8 mouse cellular contexts compared by ENCODE assay signal in the genomic region with DNA sequence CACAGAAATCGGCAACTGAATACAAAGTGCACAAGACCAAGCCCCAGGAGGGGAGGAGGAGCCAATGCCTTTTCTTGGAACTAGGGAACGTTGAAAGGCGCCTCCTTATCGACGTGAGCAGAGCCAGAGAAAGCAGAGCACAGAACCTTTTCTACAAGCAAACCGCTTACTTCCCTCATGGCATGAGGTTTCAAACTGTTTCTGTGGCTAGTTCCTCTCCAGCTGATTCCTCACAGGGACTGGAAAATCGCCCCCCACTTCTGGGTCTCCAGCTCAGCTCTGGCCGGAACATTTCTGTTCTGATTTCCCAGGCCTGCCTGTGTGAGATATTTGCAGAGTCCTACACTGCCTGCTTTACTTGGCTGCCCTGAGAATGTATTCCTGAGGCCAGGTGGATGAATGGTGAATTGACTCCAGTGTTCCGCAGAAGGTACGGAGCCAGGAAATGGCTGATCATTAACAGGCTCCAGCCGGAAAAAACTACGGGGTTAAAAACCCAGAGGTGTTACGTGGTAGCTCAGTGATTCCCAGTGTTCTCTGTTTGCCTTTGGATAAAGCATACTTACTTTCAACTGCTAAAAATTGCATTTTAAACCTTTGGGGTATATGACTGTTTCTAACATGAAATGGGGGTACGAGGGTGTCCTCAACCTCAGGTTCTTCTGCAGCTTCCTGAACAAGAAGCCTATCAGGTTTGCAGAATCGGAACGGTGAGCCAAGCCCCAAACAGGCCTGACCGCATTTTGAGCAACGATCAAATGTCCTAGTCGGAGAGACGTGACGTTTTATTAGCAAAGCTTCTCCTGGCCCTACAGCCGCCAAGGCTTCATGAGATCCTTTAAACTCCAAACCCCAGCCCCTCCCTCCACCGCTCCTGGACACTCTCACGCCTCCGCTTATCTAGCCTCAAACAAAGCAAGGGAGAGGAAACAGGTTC. TPM values are rescaled to one million over a fixed set of nuclear protein-coding genes. Genes with fewer than 3 reads are reported as not detected.
DNase-seq lines count a peak whose midpoint lies in the region; ATAC-seq and TF ChIP-seq lines count a peak whose summit lies in the region.

No protein-coding gene starts in this region.

- no peaks in the 10 kb centered on the region for H3K79me2 ChIP-seq in liver, adult 2 months (ENCODE audit: control insufficient read depth, insufficient read depth, low read length)

- H3K27me3 ChIP-seq in heart, postnatal 0 days (ENCODE audit: control insufficient read depth, insufficient read depth, low read length) = no peaks in the 10 kb centered on the region
- H3K27me3 ChIP-seq in liver, adult 2 months (ENCODE audit: control insufficient read depth, insufficient read depth, low read length) = no peaks in the 10 kb centered on the region
- H3K27me3 ChIP-seq in forebrain, embryonic 13.5 days = no peaks in the 10 kb centered on the region

- no peaks in the 10 kb centered on the region for H3K9me3 ChIP-seq in ES-E14 (ENCODE audit: control insufficient read depth, insufficient read depth, low read depth, low read length)
- H3K9me3 ChIP-seq in heart, postnatal 0 days (replicated peaks; ENCODE audit: control insufficient read depth, low read length) = no peaks in the 10 kb centered on the region
- no peaks in the 10 kb centered on the region for H3K9me3 ChIP-seq in forebrain, embryonic 13.5 days (replicated peaks)

- no peaks in the 10 kb centered on the region for H3K36me3 ChIP-seq in ES-E14 (ENCODE audit: control insufficient read depth, insufficient read depth, low read length, poor library complexity, severe bottlenecking)
- 0 out of 2 replicates have a peak, but pooled peaks cover 9% of the 10 kb centered on the region for H3K36me3 ChIP-seq in heart, postnatal 0 days (replicated peaks; ENCODE audit: control insufficient read depth, insufficient read depth, low read length)
- H3K36me3 ChIP-seq in liver, adult 2 months (ENCODE audit: control insufficient read depth, insufficient read depth, low read length) = no peaks in the 10 kb centered on the region
- peaks cover 14% of the 10 kb centered on the region for H3K36me3 ChIP-seq in forebrain, embryonic 13.5 days (ENCODE audit: poor library complexity, severe bottlenecking)

- ATAC-seq in heart, postnatal 0 days (ENCODE audit: insufficient read depth, low read depth) = peak; percentile 47; the same call in 1 of the 2 replicates
- no peak for ATAC-seq in forebrain, embryonic 13.5 days

- in situ Hi-C loops in ES-E14 (cut with MboI; ENCODE audit: low sequenced_read_pairs in 2 of 2, unreplicated experiment in 2 of 2) = no loop called here

- peak overlapping the region; percentile 47 for H3K4me2 ChIP-seq in heart, postnatal 0 days (ENCODE audit: low read depth, low read length)
- no peak overlapping the region for H3K4me2 ChIP-seq in forebrain, embryonic 13.5 days

- 18% methylated on average over 25 of the region's 25 CpGs for WGBS in heart, postnatal 0 days
- 10% methylated on average over 25 of the region's 25 CpGs for WGBS in liver, adult 2 months
- WGBS in forebrain, embryonic 13.5 days = 72% methylated on average over 25 of the region's 25 CpGs

- no peak overlapping the region for H3K27ac ChIP-seq in ES-E14 (ENCODE audit: insufficient read depth, low read depth, low read length, poor library complexity, severe bottlenecking)
- peak overlapping the region; percentile 4; the same call in 1 of the 2 replicates for H3K27ac ChIP-seq in heart, postnatal 0 days (ENCODE audit: low read depth)
- H3K27ac ChIP-seq in liver, adult 2 months (replicated peaks; ENCODE audit: insufficient read depth, low read depth, low read length) = peak overlapping the region; percentile 70
- H3K27ac ChIP-seq in forebrain, embryonic 13.5 days = no peak overlapping the region

- no peak overlapping the region for H3K4me3 ChIP-seq in ES-E14 (ENCODE audit: insufficient read depth in 1 of 2, low read depth in 1 of 2, low read length in 2 of 2, poor library complexity in 1 of 2, severe bottlenecking in 1 of 2)
- 0 out of 2 replicates have a peak overlapping the region, but pooled peaks have one; percentile 6 for H3K4me3 ChIP-seq in heart, postnatal 0 days (ENCODE audit: low read depth, low read length)
- peak overlapping the region; percentile 25; the same call in 1 of the 2 replicates for H3K4me3 ChIP-seq in liver, adult 2 months (ENCODE audit: insufficient read depth, low read depth, low read length)
- no peak overlapping the region for H3K4me3 ChIP-seq in forebrain, embryonic 13.5 days

- DNase-seq in adrenal gland, adult 2 months = peak; percentile 14
- no peak for DNase-seq in adrenal gland, adult 18-20 months (ENCODE audit: low spot score in 2 of 2)
- DNase-seq in ES-E14 (ENCODE audit: low read depth, low spot score) = no peak
- DNase-seq in heart, postnatal 0 days (ENCODE audit: low spot score) = peak; percentile 68
- peak; percentile 93 for DNase-seq in liver, adult 2 months (ENCODE audit: extremely low read depth, low read depth, low spot score)
- no peak for DNase-seq in spleen, adult 12 weeks (ENCODE audit: low spot score)
- no peak for DNase-seq in thymus, postnatal 14 days

- no peak for TF ChIP-seq CTCF in heart, postnatal 0 days (IDR thresholded peaks at IDR 0.05; ENCODE audit: low read depth)
- TF ChIP-seq CTCF in liver, adult 2 months (IDR thresholded peaks at IDR 0.05; ENCODE audit: low read depth, low read length) = no peak

- TF ChIP-seq POLR2A in liver, adult 2 months (IDR thresholded peaks at IDR 0.05; ENCODE audit: extremely low read depth, insufficient read depth, low read length) = no peak

- peaks cover 5 to 17% of the 10 kb centered on the region in 2 experiments; a peak in 3 of 4 replicates for H3K4me1 ChIP-seq in ES-E14 (ENCODE audit: control insufficient read depth in 2 of 2, insufficient read depth in 2 of 2, low read length in 2 of 2, poor library complexity in 1 of 2)
- H3K4me1 ChIP-seq in heart, postnatal 0 days (ENCODE audit: control insufficient read depth, insufficient read depth) = peaks cover 16% of the 10 kb centered on the region; the same call in 1 of the 2 replicates
- H3K4me1 ChIP-seq in liver, adult 2 months (ENCODE audit: control insufficient read depth, insufficient read depth, low read length) = peaks cover 14% of the 10 kb centered on the region
- no peaks in the 10 kb centered on the region for H3K4me1 ChIP-seq in forebrain, embryonic 13.5 days

- TF ChIP-seq EP300 in heart, postnatal 0 days (IDR thresholded peaks at IDR 0.05; ENCODE audit: low read depth) = no peak

- H3K9ac ChIP-seq in ES-E14 (ENCODE audit: insufficient read depth, low read depth, low read length, poor library complexity, severe bottlenecking) = peak overlapping the region; percentile 8; the same call in 1 of the 2 replicates
- 0 out of 2 replicates have a peak overlapping the region, but pooled peaks have one; percentile 7 for H3K9ac ChIP-seq in heart, postnatal 0 days (replicated peaks; ENCODE audit: low read depth, low read length)
- H3K9ac ChIP-seq in liver, adult 2 months (ENCODE audit: low read depth, low read length) = peak overlapping the region; percentile 41
- no peak overlapping the region for H3K9ac ChIP-seq in forebrain, embryonic 13.5 days

TF ChIP-seq in ES-E14, 5 proteins besides CTCF, POLR2A, EP300 and RAD21:
- TF ChIP-seq MAFK (IDR thresholded peaks at IDR 0.05; ENCODE audit: insufficient read depth, low read depth, low read length) (no peak), ZNF384 (IDR thresholded peaks at IDR 0.05; ENCODE audit: low read depth, low read length) (no peak), HCFC1 (IDR thresholded peaks at IDR 0.05; ENCODE audit: borderline replicate concordance, insufficient read depth, low read length) (no peak), ZC3H11A (IDR thresholded peaks at IDR 0.05; ENCODE audit: borderline replicate concordance, low read depth, low read length) (no peak), CHD2 (IDR thresholded peaks at IDR 0.05; ENCODE audit: low read depth, low read length) (no peak)

RNA-seq across cellular contexts. Expression of a gene that starts 10.7 kb away (rescaled TPM):
- total RNA-seq in adrenal gland, adult 2 months (2021) = 10 to 100 TPM; 21.0 to 24.1 TPM
- 10.3 and 11.9 TPM in 2 replicates for polyA plus RNA-seq in adrenal gland, adult 2 months (2012; rRNA removed)
- total RNA-seq in adrenal gland, adult 18-20 months (2021) = 10 to 100 TPM; 17.6 to 24.1 TPM
- total RNA-seq in ES-E14 (2012; rRNA removed) = 14.8 and 18.4 TPM in 2 replicates
- total RNA-seq in heart, postnatal 0 days (2014; rRNA removed; ENCODE audit: low replicate concordance) = 9.8 and 19.2 TPM in 2 replicates
- polyA plus RNA-seq in heart, postnatal 0 days (2015; fragmentation: Nextera tagmentation; extraction: Ambion mirVana) = 4.9 and 5.4 TPM in 2 replicates
- 3.4 and 4.4 TPM in 2 replicates for total RNA-seq in liver, adult 2 months (2014; rRNA removed)
- polyA plus RNA-seq in liver, adult 2 months (2012; rRNA removed) = 5.7 and 6.5 TPM in 2 replicates
- 10.3 and 11.3 TPM in 2 replicates for polyA plus RNA-seq in forebrain, embryonic 13.5 days (2015; fragmentation: Nextera tagmentation; extraction: Ambion mirVana)

Comparison
In these comparisons a context has a peak if more than half of its experiments do, and no peak if none do; other contexts are left out.
1. DNase-seq: peak in adrenal gland, adult 2 months (single experiment), heart, postnatal 0 days (single experiment) and liver, adult 2 months (single experiment); none in adrenal gland, adult 18-20 months (0 of 2), ES-E14 (single experiment), spleen, adult 12 weeks (single experiment) and thymus, postnatal 14 days (single experiment).
2. H3K27ac ChIP-seq: peak in heart, postnatal 0 days (single experiment) and liver, adult 2 months (single experiment); none in ES-E14 (single experiment) and forebrain, embryonic 13.5 days (single experiment).
3. H3K4me3 ChIP-seq: peak in heart, postnatal 0 days (single experiment) and liver, adult 2 months (single experiment); none in ES-E14 (0 of 2) and forebrain, embryonic 13.5 days (single experiment).